Comparison of ENCODE assay signal across 35 mouse cellular contexts in genomic region chr3:149431795-149432194, GRCm38 (mm10).
"Had no signal": no experiment of that assay in that cellular context is flagged by ENCODE, and none has a peak within 500 bp of the region (broad histone marks: within the 10 kb centered on the region; RNA-seq: fewer than 3 reads in every experiment).

No protein-coding gene starts in this region.

- DNase-seq: heart, postnatal 10 days; heart, postnatal 14 days; heart, postnatal 36 days; heart, postnatal 4 days; kidney, adult 11 months; kidney, adult 18-20 months; kidney, adult 2 months; kidney, adult 8-10 months; kidney, adult 9 months; kidney, postnatal 10 days; kidney, postnatal 14 days; kidney, postnatal 25 days; kidney, postnatal 36 days; kidney, postnatal 4 days; layer of hippocampus, adult 9-11 months; layer of hippocampus, postnatal 36 days had no signal

- H3K9ac ChIP-seq: heart, embryonic 12.5 days; heart, embryonic 13.5 days; heart, embryonic 15.5 days; hindbrain, embryonic 12.5 days; hindbrain, embryonic 13.5 days; hindbrain, embryonic 14.5 days; hindbrain, embryonic 15.5 days; intestine, embryonic 15.5 days; kidney, embryonic 15.5 days had no signal

- H3K9me3 ChIP-seq: heart, embryonic 10.5 days; heart, embryonic 12.5 days; heart, embryonic 13.5 days; heart, embryonic 15.5 days; hindbrain, embryonic 10.5 days; hindbrain, embryonic 12.5 days; hindbrain, embryonic 13.5 days; hindbrain, embryonic 15.5 days; intestine, embryonic 15.5 days; kidney, embryonic 15.5 days had no signal

- ATAC-seq: hindbrain, embryonic 16.5 days; hindbrain, postnatal 0 days; inflammation-experienced regulatory T-cells, adult 6 months; intestine, embryonic 15.5 days; intestine, embryonic 16.5 days; intestine, postnatal 0 days had no signal

- H3K27me3 ChIP-seq: heart, embryonic 12.5 days; heart, embryonic 13.5 days; heart, embryonic 15.5 days; hindbrain, embryonic 12.5 days; hindbrain, embryonic 13.5 days; hindbrain, embryonic 15.5 days; intestine, embryonic 15.5 days; kidney, embryonic 15.5 days had no signal

- H3K4me1 ChIP-seq: heart, embryonic 10.5 days; heart, embryonic 12.5 days; heart, embryonic 13.5 days; hindbrain, embryonic 10.5 days; hindbrain, embryonic 12.5 days; hindbrain, embryonic 13.5 days; hindbrain, embryonic 15.5 days; intestine, embryonic 15.5 days; kidney, embryonic 15.5 days had no signal

- H3K36me3 ChIP-seq: heart, embryonic 10.5 days; heart, embryonic 12.5 days; heart, embryonic 13.5 days; heart, embryonic 15.5 days; hindbrain, embryonic 10.5 days; hindbrain, embryonic 12.5 days; hindbrain, embryonic 13.5 days; hindbrain, embryonic 15.5 days; intestine, embryonic 15.5 days; kidney, embryonic 15.5 days had no signal

- H3K27ac ChIP-seq: heart, embryonic 10.5 days; heart, embryonic 13.5 days; heart, embryonic 15.5 days; hindbrain, embryonic 10.5 days; hindbrain, embryonic 12.5 days; hindbrain, embryonic 13.5 days; hindbrain, embryonic 14.5 days; hindbrain, embryonic 15.5 days; hindbrain, postnatal 0 days; intestine, embryonic 15.5 days; kidney, embryonic 15.5 days; kidney, postnatal 0 days; layer of hippocampus, adult 2 months had no signal

- H3K4me2 ChIP-seq: heart, embryonic 11.5 days; heart, embryonic 12.5 days; heart, embryonic 13.5 days; heart, embryonic 15.5 days; hindbrain, embryonic 12.5 days; hindbrain, embryonic 13.5 days; hindbrain, embryonic 14.5 days; hindbrain, embryonic 15.5 days; intestine, embryonic 15.5 days; kidney, embryonic 15.5 days had no signal

- H3K4me3 ChIP-seq: heart, embryonic 10.5 days; heart, embryonic 12.5 days; heart, embryonic 13.5 days; heart, embryonic 15.5 days; hindbrain, embryonic 10.5 days; hindbrain, embryonic 12.5 days; hindbrain, embryonic 13.5 days; hindbrain, embryonic 15.5 days; intestine, embryonic 15.5 days; kidney, embryonic 15.5 days; layer of hippocampus, adult 2 months had no signal
